Mouse (Mus musculus): ENCODE results near the gene Catsperd.
"Not testable (repeated sequence)": the region's sequence is repeated elsewhere in the genome, so short reads cannot be mapped to it uniquely, and the experiment has no call there.

Catsperd gene

DNA sequence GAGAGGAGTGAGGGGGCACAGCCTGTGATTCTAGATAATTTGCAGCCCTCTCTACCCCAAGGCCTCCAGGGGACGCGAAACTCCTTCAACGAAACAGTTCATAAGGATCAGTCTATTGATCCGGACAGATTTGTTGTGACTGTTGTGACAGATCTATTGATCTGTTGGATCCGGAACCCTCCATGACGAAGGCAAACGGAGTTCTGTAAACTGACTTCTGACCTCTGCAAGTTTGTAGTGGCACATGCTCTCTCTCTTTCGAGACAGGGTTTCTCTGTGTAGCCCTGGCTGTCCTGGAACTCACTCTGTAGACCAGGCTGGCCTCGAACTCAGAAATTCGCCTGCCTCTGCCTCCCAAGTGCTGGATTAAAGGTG is 15.4 kb upstream of the Catsperd start:
- DNase-seq (ENCODE audit: low read depth, low spot score), result not testable (repeated sequence)

DNA sequence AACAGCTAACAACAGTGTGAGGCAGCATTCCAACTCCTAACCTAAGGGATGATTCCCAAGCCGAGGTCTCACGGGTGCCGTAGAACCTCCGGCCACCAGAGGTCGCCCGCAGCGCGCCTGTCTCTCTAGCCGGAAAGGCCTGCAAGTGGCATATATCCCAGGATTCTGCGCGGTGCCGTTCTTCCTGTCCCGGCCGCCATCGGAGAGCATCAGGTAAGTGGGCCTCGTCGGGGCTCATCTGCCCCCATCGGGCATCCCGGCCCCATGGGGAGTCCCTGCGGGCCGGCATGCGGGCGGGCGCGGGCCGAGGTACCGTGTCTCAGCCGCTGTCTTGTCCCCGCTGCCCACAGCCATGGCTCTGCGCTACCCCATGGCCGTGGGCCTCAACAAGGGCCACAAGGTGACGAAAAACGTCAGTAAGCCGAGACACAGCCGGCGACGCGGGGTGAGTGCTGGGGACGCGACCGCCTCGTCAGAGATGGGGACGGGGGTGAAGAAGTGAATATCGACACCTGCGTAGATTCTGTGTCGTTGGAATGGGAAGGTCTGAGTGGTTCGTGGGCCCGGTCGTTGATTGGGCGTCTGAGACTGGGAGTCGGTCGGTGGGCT is 14.6 kb upstream of the Catsperd start, which contains the start of gene Rpl36:
TSS of gene Rpl36 (plus strand) at position 181 of the 609 bp plus-strand sequence.
- peak; percentile 94 for DNase-seq (ENCODE audit: low read depth, low spot score)

DNA sequence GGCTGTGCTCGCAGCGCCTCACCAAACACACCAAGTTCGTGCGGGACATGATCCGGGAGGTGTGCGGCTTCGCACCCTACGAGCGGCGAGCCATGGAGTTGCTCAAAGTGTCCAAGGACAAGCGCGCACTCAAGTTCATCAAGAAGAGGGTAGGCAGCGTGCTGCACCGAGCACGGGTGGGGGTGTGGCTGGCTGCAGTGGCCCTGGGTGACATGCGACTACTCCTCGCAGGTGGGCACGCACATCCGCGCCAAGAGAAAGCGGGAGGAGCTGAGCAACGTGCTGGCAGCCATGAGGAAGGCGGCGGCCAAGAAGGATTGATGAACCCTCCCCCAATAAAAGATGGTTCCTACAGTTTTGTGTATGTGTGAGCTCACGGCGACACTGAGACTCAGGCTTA is 14.1 kb upstream of the Catsperd start:
- DNase-seq (ENCODE audit: low read depth, low spot score), result peak; percentile 72

GRCm38 (mm10) chr17:56614391-56615135 is 13.4 kb upstream of the Catsperd start:
- peak; percentile 58 for DNase-seq (ENCODE audit: low read depth, low spot score)

- DNase-seq (ENCODE audit: low read depth, low spot score), result peak; percentile 56
These were observed 12.7 kb upstream of the Catsperd start for GRCm38 (mm10) chr17:56615136-56615784.

GRCm38 (mm10) chr17:56615792-56616191 is 12.2 kb upstream of the Catsperd start:
- DNase-seq (ENCODE audit: low read depth, low spot score), result peak; percentile 17

- no peak for DNase-seq (ENCODE audit: low read depth, low spot score)
These were observed 11.2 kb upstream of the Catsperd start for GRCm38 (mm10) chr17:56616725-56617124.

DNA sequence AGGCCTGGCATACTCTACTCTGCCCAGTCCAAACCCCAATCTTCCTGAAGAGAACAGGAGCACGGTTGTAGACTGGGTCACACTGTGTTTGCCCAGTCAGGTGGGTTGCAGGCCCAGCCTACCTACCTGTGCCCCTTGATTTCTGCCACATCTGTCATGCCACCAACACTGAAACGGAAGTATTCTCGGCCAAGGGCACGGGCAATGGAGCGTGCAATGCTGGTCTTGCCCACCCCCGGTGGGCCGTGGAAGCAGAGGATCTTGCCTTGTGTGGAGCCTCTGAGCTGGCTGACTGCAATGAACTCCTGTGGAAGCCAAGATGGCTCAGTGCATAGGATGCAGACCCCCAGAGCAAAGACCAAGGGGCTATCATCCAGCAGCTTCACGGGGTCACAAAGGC is 10.3 kb upstream of the Catsperd start:
- DNase-seq (ENCODE audit: low read depth, low spot score), result no peak

- DNase-seq (ENCODE audit: low read depth, low spot score), result no peak
These were observed 2.4 kb upstream of the Catsperd start for GRCm38 (mm10) chr17:56625495-56625894.

- DNase-seq (ENCODE audit: low read depth, low spot score), result peak; percentile 54
These were observed 1.7 kb upstream of the Catsperd start for GRCm38 (mm10) chr17:56626260-56626659.

DNA sequence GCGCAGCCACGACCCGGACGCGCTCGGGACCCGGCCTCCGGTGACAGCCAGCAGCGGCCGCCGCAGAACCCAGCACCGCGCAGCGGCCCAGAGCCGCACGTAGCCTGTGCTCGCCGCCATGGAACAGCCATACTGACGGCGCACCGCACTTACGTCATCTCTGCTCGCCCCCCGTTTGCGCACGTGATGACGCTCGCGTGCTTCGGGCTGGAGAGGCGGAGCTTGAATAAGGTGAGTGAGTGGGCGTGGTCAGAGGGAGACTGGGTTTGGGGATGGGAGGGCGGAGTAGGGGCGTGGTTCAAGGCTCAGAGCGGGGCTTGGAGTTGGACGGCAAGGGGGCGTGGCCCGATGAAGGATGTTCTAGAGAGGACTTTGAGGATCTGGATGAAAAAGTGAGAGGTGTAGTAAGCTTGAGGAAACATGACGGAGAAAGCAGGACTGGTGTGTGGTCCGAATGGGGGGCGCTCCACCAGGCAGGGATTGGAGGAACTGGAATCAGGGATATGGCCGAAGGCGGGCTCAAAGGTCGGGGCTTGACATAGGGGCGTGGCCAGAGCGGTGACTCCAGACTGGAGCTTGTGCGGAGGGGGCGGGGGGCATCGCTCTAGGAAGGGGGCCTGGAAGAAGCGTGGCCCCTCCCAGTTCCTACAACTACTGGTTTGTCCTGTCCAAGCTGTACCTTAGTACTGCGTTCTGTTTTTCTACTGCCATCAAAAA is 1.0 kb upstream of the Catsperd start, which contains the start of gene Lonp1:
TSS of gene Lonp1 (minus strand) at position 134 of the 717 bp plus-strand sequence.
- peak; percentile 98 for DNase-seq (ENCODE audit: low read depth, low spot score)

DNA sequence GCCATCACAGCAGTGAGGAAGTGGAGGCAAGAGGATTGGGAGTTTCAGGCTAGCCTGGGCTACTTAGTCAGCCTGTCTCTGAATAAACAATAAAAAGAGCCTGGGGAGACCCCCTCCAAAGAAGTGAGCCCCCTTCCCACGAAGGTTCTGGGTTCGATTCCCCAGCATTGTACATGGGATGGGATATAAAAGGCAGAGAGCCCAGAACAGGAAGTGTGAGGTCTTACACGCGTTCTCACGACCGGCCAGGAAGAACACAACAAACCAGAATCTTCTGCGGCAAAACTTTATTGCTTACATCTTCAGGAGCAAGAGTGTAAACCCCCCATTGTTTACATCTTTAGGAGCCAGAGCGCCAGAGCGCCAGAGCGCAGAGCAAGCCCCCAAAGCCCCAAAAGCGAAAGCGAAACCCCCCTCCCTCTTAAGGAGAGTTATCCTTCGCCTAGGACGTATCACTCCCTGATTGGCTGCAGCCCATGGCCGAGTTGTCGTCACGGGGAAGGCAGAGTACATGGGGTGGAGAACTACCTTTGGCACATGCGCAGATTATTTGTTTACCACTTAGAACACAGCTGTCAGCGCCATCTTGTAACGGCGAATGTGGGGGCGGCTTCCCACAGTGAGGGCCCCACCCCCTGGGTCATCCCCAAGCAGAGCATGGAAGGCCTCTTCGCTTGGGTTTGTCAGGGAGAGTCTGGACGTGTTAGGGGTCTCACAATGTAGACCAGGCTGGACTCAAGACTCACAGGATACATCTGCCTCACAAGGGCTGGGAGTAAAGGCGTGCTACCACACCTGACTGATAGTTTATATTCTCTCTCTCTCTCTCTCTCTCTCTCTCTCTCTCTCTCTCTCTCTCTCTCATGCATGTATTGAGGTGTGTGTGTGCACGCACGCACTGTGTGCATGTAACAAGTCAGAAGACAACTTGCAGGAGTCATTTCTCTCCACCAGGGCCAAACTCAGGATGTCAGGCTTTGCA is 2.1 kb downstream of the Catsperd start:
- DNase-seq (ENCODE audit: low read depth, low spot score), result peak; percentile 28

GRCm38 (mm10) chr17:56631807-56632206 is 3.9 kb downstream of the Catsperd start:
- peak; percentile 95 for DNase-seq (ENCODE audit: low read depth, low spot score)

GRCm38 (mm10) chr17:56634023-56634422 is 6.1 kb downstream of the Catsperd start:
- no peak for DNase-seq (ENCODE audit: low read depth, low spot score)

- DNase-seq (ENCODE audit: low read depth, low spot score), result no peak
These were observed 15.3 kb downstream of the Catsperd start for GRCm38 (mm10) chr17:56643237-56643636.

DNA sequence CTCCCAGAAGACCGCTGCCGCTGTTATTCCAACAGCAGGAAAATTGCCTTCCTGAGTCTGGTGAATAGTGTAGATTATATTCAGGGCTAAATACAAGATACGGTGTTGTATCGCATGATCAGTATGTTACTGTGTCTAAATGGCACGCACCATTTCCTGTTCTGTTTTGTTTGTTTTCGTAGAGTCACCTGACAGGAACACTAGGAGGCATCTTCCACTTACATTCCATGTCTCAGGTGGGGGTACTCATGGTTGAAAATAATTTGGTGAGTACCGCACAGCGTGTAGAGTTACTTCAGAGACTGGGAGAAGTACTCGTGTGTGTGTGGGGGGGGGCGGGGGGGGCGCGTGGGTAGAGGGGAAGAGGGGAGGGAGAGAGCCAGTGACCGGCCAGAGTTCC is 19.6 kb downstream of the Catsperd start:
- DNase-seq (ENCODE audit: low read depth, low spot score), result no peak

DNA sequence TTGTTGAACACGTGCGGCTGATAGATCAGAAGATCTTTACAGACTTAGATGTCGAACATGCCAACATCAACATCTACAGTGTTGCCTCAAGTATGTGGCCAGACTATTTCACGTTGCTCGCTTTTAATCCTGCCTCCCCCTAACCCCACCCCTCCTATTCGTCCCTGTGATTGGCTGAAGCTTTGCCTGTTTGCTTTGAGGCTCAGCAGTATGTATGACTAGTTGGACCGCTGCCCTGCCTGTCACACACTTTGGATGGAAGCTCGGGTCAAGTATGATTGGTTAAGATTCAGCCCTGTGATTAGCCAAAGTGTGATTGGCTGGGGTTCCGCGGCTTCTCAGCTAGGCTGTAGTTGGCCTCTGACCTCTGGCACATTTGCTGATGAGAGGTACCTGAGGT is 23.9 kb downstream of the Catsperd start:
- peak; percentile 89 for DNase-seq (ENCODE audit: low read depth, low spot score)

DNA sequence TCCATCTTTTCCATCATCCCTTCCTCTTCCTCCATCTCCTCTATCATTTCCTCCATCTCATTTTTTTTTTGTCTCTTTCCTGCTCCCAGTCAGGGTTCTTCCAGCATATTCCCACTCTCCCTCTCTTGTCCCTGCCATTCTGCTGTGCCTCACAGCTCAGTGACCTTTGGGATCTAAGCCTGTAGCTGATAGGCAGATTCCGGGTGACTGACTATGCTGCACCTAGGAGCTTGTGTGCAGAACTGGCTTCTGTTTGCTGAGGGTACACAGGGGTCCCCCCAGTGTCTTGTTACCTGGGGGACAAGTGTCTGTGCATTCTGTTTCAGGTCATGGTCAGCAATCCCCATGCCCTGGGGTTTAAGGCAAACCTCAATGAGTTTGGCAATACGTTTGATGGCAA is 26.8 kb downstream of the Catsperd start:
- no peak for DNase-seq (ENCODE audit: low read depth, low spot score)

GRCm38 (mm10) chr17:56655311-56655710 is 27.4 kb downstream of the Catsperd start:
- no peak for DNase-seq (ENCODE audit: low read depth, low spot score)

DNA sequence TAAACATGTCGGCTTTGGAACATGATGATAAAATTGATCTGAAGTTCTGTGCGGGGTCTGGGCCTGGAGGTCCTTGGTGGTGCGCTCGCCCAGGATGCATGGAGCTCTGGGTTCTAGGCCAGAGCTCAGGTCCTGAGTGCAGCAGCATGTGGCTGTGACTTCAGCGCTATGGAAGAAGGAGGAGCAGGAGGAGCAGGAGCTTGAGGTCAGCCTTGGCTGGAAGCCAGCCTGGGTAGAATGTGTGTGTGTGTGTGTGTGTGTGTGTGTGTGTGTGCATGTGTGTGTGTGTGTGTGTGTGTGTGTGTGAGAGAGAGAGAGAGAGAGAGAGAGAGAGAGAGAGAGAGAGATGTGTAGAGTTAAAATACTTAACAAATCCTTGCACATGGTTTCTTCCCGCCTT is 28.2 kb downstream of the Catsperd start:
- no peak for DNase-seq (ENCODE audit: low read depth, low spot score)

DNA sequence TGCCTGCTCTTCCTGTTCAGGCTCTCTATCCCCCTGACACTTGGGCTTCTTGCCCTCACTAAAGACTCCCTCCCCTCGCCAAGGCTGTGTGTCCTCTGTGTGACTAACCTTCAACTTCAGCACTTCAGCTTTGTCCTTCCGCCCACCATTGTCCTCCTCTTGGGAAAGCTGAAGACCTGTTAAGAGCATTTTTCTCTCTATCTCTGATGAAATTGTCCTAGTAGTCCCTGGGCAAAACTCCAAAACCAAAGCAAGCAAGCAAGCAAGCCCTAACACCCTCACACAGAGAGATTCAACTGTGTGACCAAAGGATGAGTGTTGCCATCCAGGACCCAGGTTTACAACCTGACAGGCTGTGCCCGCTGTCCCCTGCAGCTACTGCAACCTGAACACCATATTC is 35.7 kb downstream of the Catsperd start:
- no peak for DNase-seq (ENCODE audit: low read depth, low spot score)

Measured in R1 (cell line).